Mouse (Mus musculus) adrenal gland, adult 18-20 months (tissue): ENCODE results near the gene Mfap2. TPM values are rescaled to one million over a fixed set of nuclear protein-coding genes. Genes with fewer than 3 reads are reported as not detected.

Experiments
- DNase-seq, 2 experiments: peaks; one replicate each; pipeline ENCODE4 v3.0.0; 2021 to 2022; ENCODE audit warnings: low spot score in 2 of 2
- long read RNA-seq, 2 experiments: library from polyadenylated mRNA; stranded (forward); transcript quantifications; one replicate each; pipeline ENCODE4 v2.0.0; 2021
- total RNA-seq, 2 experiments: library from RNA; stranded (reverse); gene quantifications; 1 replicate in 1 of 2; 2 replicates in 1 of 2; pipeline ENCODE4 v1.2.3; 2021

Mfap2 gene
- 1 to 10 TPM; 6.4 to 6.6 TPM for total RNA-seq
- long read RNA-seq, experiment 1, partial matches to known transcripts = 3 of 3 reads
- long read RNA-seq, experiment 1, other reads (novel, unspliced or antisense) = 0 of 3 reads
- long read RNA-seq, experiment 2, partial matches to known transcripts = 3 of 5 reads
- long read RNA-seq, experiment 2, other reads (novel, unspliced or antisense) = 0 of 5 reads

GRCm38 (mm10) chr4:141010118-141010517, at the start of gene Mfap2:
Mfap2 (plus strand) TSS chr4:141010418.
- no peak for DNase-seq

- peak; percentile 89 to 92 for DNase-seq
These were observed 49.3 kb upstream of the Mfap2 start, which contains the start of gene Sdhb for GRCm38 (mm10) chr4:140960781-140961466. Sdhb (plus strand) TSS chr4:140961203.

- no peak for DNase-seq
These were observed 48.6 kb upstream of the Mfap2 start for GRCm38 (mm10) chr4:140961467-140962206.

- DNase-seq = peak in 1 of 2 experiments; percentile 10
These were observed 47.9 kb upstream of the Mfap2 start for GRCm38 (mm10) chr4:140962207-140962909.

- DNase-seq = peak in 1 of 2 experiments; percentile 63
These were observed 47.3 kb upstream of the Mfap2 start for GRCm38 (mm10) chr4:140962950-140963349.

GRCm38 (mm10) chr4:140963941-140964597, 46.1 kb upstream of the Mfap2 start:
- no peak for DNase-seq

GRCm38 (mm10) chr4:140964620-140965019, 45.6 kb upstream of the Mfap2 start:
- DNase-seq = peak; percentile 65 to 75

- no peak for DNase-seq
These were observed 42.6 kb upstream of the Mfap2 start for GRCm38 (mm10) chr4:140967386-140968159.

GRCm38 (mm10) chr4:140971691-140972090, 38.5 kb upstream of the Mfap2 start:
- DNase-seq = no peak

- no peak for DNase-seq
These were observed 35.8 kb upstream of the Mfap2 start for GRCm38 (mm10) chr4:140974408-140974807.

GRCm38 (mm10) chr4:140975356-140975755, 34.9 kb upstream of the Mfap2 start:
- DNase-seq = no peak

- no peak for DNase-seq
These were observed 32.9 kb upstream of the Mfap2 start for GRCm38 (mm10) chr4:140977278-140977677.

GRCm38 (mm10) chr4:140977886-140978692, 32.1 kb upstream of the Mfap2 start:
- DNase-seq = no peak

- DNase-seq = no peak
These were observed 28.6 kb upstream of the Mfap2 start for GRCm38 (mm10) chr4:140981605-140982004.

- DNase-seq = no peak
These were observed 27.4 kb upstream of the Mfap2 start for GRCm38 (mm10) chr4:140982808-140983207.

GRCm38 (mm10) chr4:140983442-140983841, 26.8 kb upstream of the Mfap2 start:
- no peak for DNase-seq

- no peak for DNase-seq
These were observed 25.7 kb upstream of the Mfap2 start for GRCm38 (mm10) chr4:140984544-140984943.

GRCm38 (mm10) chr4:140986024-140986710, 24.1 kb upstream of the Mfap2 start:
- no peak for DNase-seq
